Mouse (Mus musculus) heart, embryonic 12.5 days (tissue): Measurements from ENCODE around the gene Traf7. TPM values are rescaled to one million over a fixed set of nuclear protein-coding genes. Genes with fewer than 3 reads are reported as not detected.
A peak's percentile ranks its signal among the peaks of the same experiment; 100 is the strongest.

Experiments used
- ATAC-seq: fragments of 200-750 bp; cut with Nextera tagmentation; 2 replicates; pipeline ENCODE4 v1.8.0; 2017; ENCODE audit warnings: moderate TSS enrichment, moderate library complexity; ENCODE audit not compliant: insufficient number of reproducible peaks, low FRiP score
- H3K27ac ChIP-seq: fragments of 300-500 bp; sonication (generic); 2 replicates; pipeline ENCODE4 v1.5.1; 2016; ENCODE audit warnings: mild to moderate bottlenecking, moderate library complexity; ENCODE audit not compliant: poor library complexity, severe bottlenecking
- H3K27me3 ChIP-seq: fragments of 300-500 bp; sonication (generic); replicated peaks from 2 replicates; pipeline ENCODE4 v1.6.1; 2016; ENCODE audit warnings: mild to moderate bottlenecking, moderate library complexity
- H3K36me3 ChIP-seq: fragments of 300-500 bp; sonication (generic); 2 replicates; pipeline ENCODE4 v1.6.1; 2016; ENCODE audit warnings: mild to moderate bottlenecking, moderate library complexity
- H3K4me1 ChIP-seq: fragments of 300-500 bp; sonication (generic); replicated peaks from 2 replicates; pipeline ENCODE4 v1.6.1; 2016; ENCODE audit warnings: mild to moderate bottlenecking
- H3K4me2 ChIP-seq: fragments of 300-500 bp; sonication (generic); 2 replicates; pipeline ENCODE4 v1.6.1; 2016; ENCODE audit warnings: mild to moderate bottlenecking, moderate library complexity
- H3K4me3 ChIP-seq: fragments of 300-500 bp; sonication (generic); 2 replicates; pipeline ENCODE4 v1.5.1; 2016; ENCODE audit warnings: mild to moderate bottlenecking
- H3K9ac ChIP-seq: fragments of 300-500 bp; sonication (generic); 2 replicates; pipeline ENCODE4 v1.6.1; 2016; ENCODE audit warnings: mild to moderate bottlenecking, moderate library complexity
- H3K9me3 ChIP-seq: fragments of 300-500 bp; sonication (generic); replicated peaks from 2 replicates; pipeline ENCODE4 v1.6.1; 2016; ENCODE audit warnings: mild to moderate bottlenecking, moderate library complexity
- WGBS: fragments of 180-500 bp; shearing (Covaris S2); methylation state at CpG from one replicate; pipeline ENCODE4 v1.1.7; 2016; 5-methylcytosine and 5-hydroxymethylcytosine counted together
- polyA plus RNA-seq: library from polyadenylated mRNA; unstranded; fragments of >200 nt; fragmentation: Nextera tagmentation; extraction: Ambion mirVana; gene quantifications from 2 replicates; pipeline ENCODE4 v1.2.1, GENCODE M21; 2016

Traf7 gene
- polyA plus RNA-seq, 1 experiment from 2014 or later: 81.4 TPM

DNA sequence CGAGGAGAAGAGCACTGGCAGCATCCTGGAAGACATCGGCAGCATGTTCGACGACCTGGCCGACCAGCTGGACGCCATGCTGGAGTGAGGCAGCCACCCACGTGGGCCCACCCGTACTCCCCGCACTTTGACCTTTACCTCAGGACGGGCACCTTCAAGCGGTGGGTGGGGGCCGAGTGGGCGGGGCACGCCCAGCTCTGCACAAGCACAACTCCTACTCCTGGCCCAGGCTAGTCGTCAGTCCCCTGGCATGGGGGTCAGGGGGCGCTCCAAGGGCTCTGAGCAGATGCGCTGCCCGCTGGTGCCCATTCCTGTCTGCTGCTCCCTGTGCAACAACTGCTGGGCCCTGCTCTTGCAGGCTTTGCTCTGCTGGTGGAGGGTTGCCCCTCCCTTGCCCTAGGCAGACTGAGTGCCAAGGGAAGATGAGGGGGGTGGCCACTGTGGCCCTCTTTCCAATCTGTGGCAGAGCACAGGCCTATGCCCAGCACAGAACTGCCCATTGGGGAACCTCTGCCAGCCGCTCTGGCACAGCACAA, 20.5 kb downstream of the Traf7 start:
- peaks cover 14% of the 10 kb centered on the region for H3K4me1 ChIP-seq
- peak overlapping the region; percentile 70 for H3K4me2 ChIP-seq
- H3K9me3 ChIP-seq: no peaks in the 10 kb centered on the region
- peaks cover 46% of the 10 kb centered on the region for H3K27me3 ChIP-seq
- ATAC-seq: 0 out of 2 replicates have a peak, but pooled peaks have one; percentile 4
- H3K36me3 ChIP-seq: peaks cover 46% of the 10 kb centered on the region
- no peak overlapping the region for H3K27ac ChIP-seq
- whole genome bisulfite sequencing: 49% methylated on average over 19 of the region's 19 CpGs
- H3K4me3 ChIP-seq: no peak overlapping the region
- H3K9ac ChIP-seq: no peak overlapping the region

DNA sequence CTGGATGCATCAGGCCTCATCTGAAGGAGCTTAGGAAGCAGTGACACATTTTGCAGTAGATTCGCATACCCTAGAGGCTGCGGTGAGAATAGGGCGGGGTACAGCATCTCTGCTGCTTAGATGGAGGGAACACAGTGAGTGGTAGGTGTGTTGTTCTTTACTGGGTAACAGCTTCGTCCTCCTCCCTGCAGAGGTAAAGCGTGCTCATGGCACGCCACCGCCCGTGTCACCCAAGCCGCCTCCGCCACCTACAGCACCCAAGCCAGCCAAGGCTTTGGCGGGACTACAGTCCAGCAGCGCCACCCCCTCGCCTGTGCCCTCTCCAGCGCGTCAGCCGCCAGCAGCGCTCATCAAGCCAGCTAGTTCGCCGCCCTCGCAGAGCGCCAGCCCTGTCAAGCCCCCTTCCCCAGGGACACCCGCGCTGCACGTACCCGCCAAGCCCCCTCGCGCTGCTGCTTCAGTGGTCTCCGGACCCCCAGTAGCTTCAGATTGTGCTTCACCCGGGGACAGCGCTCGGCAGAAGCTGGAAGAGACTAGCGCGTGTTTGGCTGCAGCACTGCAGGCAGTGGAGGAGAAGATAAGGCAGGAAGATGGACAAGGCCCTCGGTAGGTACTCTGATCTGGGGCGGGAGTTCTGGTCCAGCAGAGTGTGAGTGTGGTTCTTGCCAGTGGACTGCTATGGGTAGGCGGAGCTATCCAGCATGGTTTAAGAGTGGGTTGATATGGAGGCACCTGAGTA, 21.2 kb downstream of the Traf7 start:
- H3K27ac ChIP-seq: no peak overlapping the region
- WGBS: 19% methylated on average over 36 of the region's 36 CpGs
- 0 out of 2 replicates have a peak, but pooled peaks have one; percentile 19 for ATAC-seq
- peaks cover 14% of the 10 kb centered on the region for H3K4me1 ChIP-seq
- H3K4me2 ChIP-seq: peak overlapping the region; percentile 70
- peaks cover 39% of the 10 kb centered on the region for H3K36me3 ChIP-seq
- peaks cover 53% of the 10 kb centered on the region for H3K27me3 ChIP-seq
- peak overlapping the region; percentile 34 for H3K4me3 ChIP-seq
- no peaks in the 10 kb centered on the region for H3K9me3 ChIP-seq
- peak overlapping the region; percentile 67 for H3K9ac ChIP-seq

DNA sequence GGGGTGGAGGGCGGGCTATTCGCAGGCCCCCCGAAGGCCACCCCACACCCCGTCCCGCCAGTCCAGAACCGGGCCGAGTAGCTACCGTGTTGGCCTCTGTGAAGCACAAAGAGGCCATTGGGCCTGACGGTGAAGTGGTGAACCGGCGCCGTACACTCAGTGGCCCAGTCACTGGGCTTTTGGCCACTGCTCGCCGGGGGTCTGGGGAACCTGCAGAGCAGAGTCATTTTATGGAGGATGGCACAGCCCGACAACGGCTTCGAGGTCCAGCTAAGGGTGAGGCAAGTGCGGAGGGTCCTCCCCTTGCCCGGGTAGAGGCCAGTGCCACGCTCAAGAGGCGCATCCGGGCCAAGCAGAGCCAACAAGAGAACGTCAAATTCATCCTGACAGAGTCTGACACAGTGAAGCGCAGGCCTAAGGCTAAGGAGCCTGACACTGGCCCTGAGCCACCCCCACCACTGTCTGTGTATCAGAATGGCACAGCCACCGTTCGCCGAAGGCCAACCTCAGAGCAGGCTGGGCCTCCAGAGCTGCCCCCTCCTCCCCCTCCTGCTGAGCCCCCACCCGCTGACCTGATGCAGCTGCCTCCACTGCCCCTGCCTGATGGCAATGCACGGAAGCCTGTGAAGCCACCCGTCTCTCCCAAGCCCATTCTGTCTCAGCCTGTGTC, 22.3 kb downstream of the Traf7 start:
- no peak overlapping the region for H3K4me2 ChIP-seq
- ATAC-seq: no peak
- H3K27ac ChIP-seq: no peak overlapping the region
- H3K4me3 ChIP-seq: no peak overlapping the region
- no peak overlapping the region for H3K9ac ChIP-seq
- peaks cover 14% of the 10 kb centered on the region for H3K4me1 ChIP-seq
- peaks cover 62% of the 10 kb centered on the region for H3K27me3 ChIP-seq
- no peaks in the 10 kb centered on the region for H3K9me3 ChIP-seq
- H3K36me3 ChIP-seq: peaks cover 28% of the 10 kb centered on the region
- 90% methylated on average over 30 of the region's 30 CpGs for WGBS

DNA sequence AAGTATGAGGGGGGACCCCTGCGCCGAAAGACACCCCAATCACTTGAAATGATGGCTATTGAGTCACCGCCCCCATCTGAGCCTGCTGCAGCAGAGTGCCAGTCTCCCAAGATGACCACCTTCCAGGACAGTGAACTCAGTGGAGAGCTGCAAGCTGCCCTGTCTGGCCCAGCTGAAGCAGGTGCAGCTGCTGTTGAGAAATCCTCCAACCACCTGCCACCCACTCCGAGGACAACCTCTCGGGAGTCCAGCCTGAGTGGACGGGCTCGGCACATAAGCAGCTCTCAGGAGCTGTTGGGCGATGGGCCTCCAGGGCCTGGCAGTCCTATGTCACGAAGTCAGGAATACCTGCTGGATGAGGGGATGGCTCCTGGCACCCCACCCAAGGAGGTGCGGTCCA, 23.7 kb downstream of the Traf7 start:
- 88% methylated on average over 10 of the region's 10 CpGs for WGBS
- Histone ChIP-seq H3K4me1 (peaks cover 14% of the 10 kb centered on the region), H3K4me2 (no peak overlapping the region), H3K27me3 (peaks cover 63% of the 10 kb centered on the region), H3K9me3 (no peaks in the 10 kb centered on the region), H3K4me3 (no peak overlapping the region), H3K36me3 (peaks cover 14% of the 10 kb centered on the region), H3K27ac (no peak overlapping the region), H3K9ac (no peak overlapping the region)
- ATAC-seq: no peak

DNA sequence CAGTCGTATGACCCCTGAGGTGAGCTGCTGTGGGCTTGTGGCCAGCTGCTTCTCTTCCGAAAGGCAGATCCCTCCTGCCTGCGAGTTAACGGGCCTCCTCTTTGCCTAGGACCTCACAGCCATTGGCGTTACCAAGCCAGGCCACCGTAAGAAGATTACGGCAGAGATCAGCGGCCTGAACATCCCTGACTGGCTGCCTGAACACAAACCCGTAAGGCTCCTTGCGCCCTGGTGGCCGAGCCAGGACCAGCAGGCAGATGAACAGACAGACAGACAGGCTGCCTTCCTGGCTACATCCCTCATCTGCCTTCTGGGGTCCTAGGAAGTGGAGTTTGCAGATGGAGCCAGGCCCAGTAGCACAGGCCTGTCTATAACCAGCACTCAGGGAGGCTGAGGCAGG, 25.5 kb downstream of the Traf7 start:
- Histone ChIP-seq H3K9me3 (no peaks in the 10 kb centered on the region), H3K27ac (no peak overlapping the region), H3K27me3 (peaks cover 63% of the 10 kb centered on the region), H3K36me3 (no peaks in the 10 kb centered on the region), H3K9ac (no peak overlapping the region), H3K4me1 (peaks cover 12% of the 10 kb centered on the region), H3K4me3 (no peak overlapping the region), H3K4me2 (no peak overlapping the region)
- WGBS: 34% methylated on average over 11 of the region's 11 CpGs
- no peak for ATAC-seq

DNA sequence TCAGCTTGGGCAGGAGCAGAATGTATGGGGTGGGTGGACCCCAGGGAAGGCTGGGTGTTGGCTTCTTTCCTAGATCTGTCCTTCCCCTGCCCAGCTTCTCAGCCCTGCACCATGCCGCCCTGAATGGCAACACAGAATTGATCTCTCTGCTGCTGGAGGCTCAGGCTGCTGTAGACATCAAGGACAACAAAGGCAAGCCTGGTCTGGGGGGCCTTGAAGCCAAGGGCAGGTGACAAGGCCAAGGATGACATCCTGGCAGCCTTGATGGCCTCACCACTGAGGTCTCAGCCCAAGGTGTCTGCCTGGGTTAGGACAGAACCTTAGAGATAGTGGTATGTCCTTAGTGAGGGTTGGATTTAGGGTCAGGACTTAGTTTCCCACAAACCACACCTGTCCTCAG, 31.7 kb downstream of the Traf7 start:
- 71% methylated on average over 1 of the region's 1 CpGs for WGBS
- peaks cover 24% of the 10 kb centered on the region for H3K27me3 ChIP-seq
- H3K9me3 ChIP-seq: no peaks in the 10 kb centered on the region
- no peaks in the 10 kb centered on the region for H3K4me1 ChIP-seq
- no peak for ATAC-seq
- H3K4me3 ChIP-seq: no peak overlapping the region
- no peak overlapping the region for H3K4me2 ChIP-seq
- no peaks in the 10 kb centered on the region for H3K36me3 ChIP-seq
- H3K27ac ChIP-seq: no peak overlapping the region
- no peak overlapping the region for H3K9ac ChIP-seq

DNA sequence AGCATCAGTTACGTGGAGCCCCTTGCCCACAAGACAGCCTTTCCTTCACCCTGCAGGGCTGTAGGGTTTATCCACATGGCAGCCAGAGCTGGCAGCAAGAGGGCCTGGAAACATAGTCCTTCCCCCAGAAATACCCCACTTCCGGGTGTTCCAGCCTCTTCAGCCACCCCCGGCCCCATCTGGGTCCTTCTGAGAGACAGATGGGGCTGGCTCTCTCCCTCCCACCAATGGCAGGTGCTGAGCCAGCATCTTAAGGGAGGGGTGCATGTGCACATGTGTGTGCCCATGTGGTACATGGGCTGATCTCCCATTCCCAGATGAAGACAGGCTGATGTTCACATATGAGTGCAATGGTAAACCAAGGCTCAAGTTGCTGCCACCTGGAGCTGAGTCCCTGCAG, 32.3 kb downstream of the Traf7 start:
- H3K27ac ChIP-seq: no peak overlapping the region
- no peak for ATAC-seq
- H3K4me2 ChIP-seq: no peak overlapping the region
- no peak overlapping the region for H3K9ac ChIP-seq
- H3K4me3 ChIP-seq: no peak overlapping the region
- no peaks in the 10 kb centered on the region for H3K36me3 ChIP-seq
- peaks cover 26% of the 10 kb centered on the region for H3K27me3 ChIP-seq
- H3K9me3 ChIP-seq: no peaks in the 10 kb centered on the region
- H3K4me1 ChIP-seq: no peaks in the 10 kb centered on the region
- 71% methylated on average over 3 of the region's 3 CpGs for WGBS

DNA sequence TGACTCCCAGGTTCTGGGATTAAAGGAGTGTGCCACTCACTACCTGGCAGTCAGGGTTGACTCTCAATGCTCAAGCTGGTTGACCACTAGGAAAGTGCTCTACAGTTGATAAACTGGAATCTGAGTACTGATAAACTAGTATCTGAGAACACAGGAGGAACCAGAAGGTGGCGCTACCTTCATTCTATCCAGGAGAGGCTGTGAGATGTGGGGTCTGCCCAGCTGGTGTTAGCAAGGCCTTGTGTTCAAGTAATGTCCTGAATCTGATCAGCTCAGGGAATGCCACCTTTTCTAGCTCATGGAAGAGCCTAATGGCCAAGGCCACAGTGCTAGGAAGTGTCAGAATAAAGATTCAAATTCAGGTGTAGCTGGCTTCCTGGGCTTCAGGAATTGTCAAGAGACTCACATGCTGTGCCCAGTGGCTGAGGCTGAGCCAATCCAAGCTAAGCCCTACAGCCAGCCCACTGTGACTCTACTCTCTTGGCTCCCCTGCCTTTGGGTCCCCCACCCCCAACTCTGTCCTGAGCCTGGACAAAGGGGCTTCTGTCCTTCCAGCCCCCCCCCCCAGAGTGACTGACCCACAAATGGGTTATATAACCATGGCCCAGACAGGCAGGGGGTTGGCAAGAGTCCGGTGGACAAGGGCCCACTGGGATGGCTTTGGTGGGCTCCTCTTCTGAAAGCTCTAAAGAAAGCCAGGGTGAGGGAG, 33.0 kb downstream of the Traf7 start:
- Histone ChIP-seq H3K9ac (no peak overlapping the region), H3K27me3 (peaks cover 31% of the 10 kb centered on the region), H3K4me2 (no peak overlapping the region), H3K4me3 (no peak overlapping the region), H3K4me1 (no peaks in the 10 kb centered on the region), H3K9me3 (no peaks in the 10 kb centered on the region), H3K27ac (no peak overlapping the region), H3K36me3 (no peaks in the 10 kb centered on the region)
- 38% methylated on average over 2 of the region's 2 CpGs for WGBS
- no peak for ATAC-seq

DNA sequence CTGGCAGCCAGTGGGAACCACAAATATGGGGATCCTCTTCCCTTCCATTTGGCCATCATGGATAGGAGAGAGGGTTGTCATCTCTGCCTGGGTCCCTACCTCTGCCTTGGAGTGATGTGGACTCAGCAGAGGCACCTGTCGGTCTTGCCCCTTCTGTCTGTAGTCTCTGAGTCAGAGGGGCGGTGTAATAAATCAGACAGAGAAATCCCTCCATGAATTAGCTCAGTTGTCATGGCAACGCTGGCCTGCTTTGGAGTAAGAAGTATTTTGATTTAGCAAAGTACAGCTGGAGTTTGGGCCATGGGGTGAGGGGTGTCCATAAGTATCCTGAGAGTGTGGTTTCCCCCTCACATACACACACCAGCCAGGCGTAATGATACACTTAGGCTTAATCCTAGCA, 37.3 kb downstream of the Traf7 start:
- H3K9me3 ChIP-seq: no peaks in the 10 kb centered on the region
- WGBS: 87% methylated on average over 4 of the region's 4 CpGs
- no peaks in the 10 kb centered on the region for H3K36me3 ChIP-seq
- H3K27me3 ChIP-seq: peaks cover 56% of the 10 kb centered on the region
- H3K27ac ChIP-seq: no peak overlapping the region
- H3K9ac ChIP-seq: no peak overlapping the region
- no peak for ATAC-seq
- no peak overlapping the region for H3K4me3 ChIP-seq
- H3K4me1 ChIP-seq: peaks cover 15% of the 10 kb centered on the region
- H3K4me2 ChIP-seq: no peak overlapping the region

DNA sequence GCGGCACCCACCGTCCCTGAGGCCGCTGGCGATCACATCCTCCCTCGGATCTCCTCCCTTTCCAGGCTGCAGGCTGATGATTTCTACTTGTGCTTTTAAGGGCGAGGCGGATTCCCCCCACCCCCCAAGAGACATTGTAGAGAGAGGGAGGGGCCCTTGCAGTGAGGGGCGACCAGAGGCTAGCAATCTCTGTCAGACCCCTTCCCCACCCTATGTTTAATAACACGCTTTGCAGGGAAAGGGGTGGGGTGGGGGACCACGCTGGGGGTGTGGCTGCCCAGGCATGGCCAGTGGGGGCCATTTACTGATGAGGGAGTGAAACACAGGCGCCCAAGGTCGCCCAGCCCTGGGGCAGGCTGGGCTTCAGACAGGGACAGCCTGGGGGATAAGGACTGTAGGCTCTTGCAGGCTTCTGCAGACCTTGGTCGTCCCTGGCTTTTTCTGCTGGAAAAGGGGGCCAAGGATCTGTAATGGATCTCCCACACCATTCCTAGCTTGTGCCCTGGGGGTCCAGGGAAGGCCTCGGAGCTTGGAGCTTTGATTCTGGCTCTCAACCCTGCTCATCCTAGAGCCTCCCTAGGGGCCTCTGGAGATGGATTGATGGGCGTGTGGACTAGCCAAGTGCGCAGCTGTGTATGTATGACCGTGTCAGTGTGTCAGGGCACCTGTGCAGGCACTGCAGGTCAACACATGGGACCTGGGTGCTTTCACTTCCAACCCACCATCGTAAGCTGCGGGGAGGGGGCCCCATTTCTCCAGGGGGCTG, 38.3 kb downstream of the Traf7 start:
- H3K9me3 ChIP-seq: no peaks in the 10 kb centered on the region
- H3K4me1 ChIP-seq: peaks cover 18% of the 10 kb centered on the region
- H3K9ac ChIP-seq: peak overlapping the region; percentile 83
- peaks cover 55% of the 10 kb centered on the region for H3K27me3 ChIP-seq
- H3K4me2 ChIP-seq: peak overlapping the region; percentile 99
- 24% methylated on average over 19 of the region's 19 CpGs for WGBS
- no peak for ATAC-seq
- no peaks in the 10 kb centered on the region for H3K36me3 ChIP-seq
- H3K27ac ChIP-seq: no peak overlapping the region
- peak overlapping the region; percentile 64 for H3K4me3 ChIP-seq
